Mouse (Mus musculus) common myeloid progenitor, adult 5-6 weeks (primary cell): ENCODE results near the gene Ankrd6. TPM values are rescaled to one million over a fixed set of nuclear protein-coding genes. Genes with fewer than 3 reads are reported as not detected.

Experiments used
- ATAC-seq: replicated peaks from 2 replicates; pipeline ENCODE4 v1.8.0; 2016; ENCODE audit warnings: low read depth, mild to moderate bottlenecking, moderate TSS enrichment, inconsistent platforms; ENCODE audit not compliant: poor library complexity, severe bottlenecking
- total RNA-seq: library from RNA; stranded (forward); fragments of 200-1000, 187-1606 nt; gene quantifications from 2 replicates; pipeline ENCODE4 v1.2.3, GENCODE M21; 2017

The Ankrd6 gene
- total RNA-seq, 1 experiment from 2014 or later = 1.9 TPM

DNA sequence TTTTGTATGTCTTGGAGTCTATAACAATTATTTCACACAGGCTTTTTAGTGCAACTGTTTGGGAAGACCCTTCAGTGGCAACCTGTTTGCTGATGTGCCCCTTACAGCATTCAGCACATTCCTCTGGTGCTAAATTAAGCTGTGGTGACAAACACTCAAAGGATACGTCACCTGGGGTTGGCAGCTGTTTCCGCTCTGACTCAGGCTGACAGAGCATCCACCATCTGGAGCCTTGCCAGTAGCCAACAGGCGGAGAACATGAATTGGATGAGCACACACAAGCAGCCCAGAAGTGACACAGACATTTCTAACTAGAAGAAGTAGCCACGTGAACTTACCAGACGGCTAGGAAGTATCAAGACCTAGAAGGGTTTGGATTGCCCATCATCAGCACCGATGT lies 44.0 kb downstream of the Ankrd6 start:
- peak; percentile 80 for ATAC-seq

DNA sequence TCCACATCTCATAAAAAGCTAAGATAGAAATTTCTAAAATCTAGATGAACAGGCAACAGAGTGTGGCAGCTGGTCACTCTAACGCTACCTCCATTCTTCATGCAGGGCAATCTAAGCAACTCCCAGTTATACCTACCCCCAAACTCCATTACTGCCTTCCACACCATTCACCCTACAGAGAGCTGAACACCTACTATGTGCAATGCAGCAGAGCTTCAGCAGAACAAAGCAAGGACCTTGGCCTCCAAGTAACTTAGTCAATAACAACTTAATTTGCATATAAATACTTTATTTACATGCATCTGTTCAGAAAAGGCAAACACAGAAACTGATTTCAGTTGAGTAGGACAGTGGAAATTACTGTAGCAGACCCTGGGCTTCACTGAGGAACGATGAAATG lies 44.7 kb downstream of the Ankrd6 start:
- no peak for ATAC-seq

DNA sequence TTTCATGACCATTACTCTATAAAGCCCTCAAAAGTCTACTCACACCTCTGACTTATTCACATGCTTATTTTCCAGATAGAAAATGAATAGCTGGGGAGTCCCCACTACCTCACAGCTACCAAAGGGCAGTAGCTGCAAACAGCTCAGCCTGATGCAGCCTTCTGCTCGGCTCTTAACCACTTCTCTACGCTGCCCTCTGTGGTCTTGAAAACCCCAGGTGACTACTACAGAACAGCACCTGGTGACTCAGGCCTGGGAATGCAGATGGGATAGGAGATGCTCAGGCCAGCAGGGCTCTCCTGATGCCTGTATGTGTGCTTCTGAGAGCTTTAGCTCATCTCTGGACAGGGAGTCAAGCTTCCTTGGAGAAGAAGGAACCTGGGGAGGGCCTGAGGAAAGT lies 45.3 kb downstream of the Ankrd6 start:
- no peak for ATAC-seq

DNA sequence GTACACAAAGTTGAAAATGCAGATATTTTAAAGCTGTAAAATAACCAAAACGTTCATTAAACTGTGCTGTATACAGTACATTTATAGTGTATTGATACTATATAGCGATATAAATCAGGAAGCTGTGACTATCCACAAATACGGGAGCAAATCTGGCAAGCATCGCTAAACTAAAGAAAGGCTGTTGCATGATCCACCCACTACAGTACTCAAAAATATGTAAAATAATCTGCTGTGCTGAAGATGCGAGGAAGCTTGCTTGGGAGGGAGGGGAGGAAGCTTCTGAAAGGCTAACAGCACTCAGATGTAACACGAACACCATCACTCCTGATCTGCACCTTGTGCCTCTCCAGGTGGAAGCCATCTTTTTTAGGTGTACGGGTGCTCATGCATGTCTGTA lies 46.8 kb downstream of the Ankrd6 start:
- no peak for ATAC-seq

DNA sequence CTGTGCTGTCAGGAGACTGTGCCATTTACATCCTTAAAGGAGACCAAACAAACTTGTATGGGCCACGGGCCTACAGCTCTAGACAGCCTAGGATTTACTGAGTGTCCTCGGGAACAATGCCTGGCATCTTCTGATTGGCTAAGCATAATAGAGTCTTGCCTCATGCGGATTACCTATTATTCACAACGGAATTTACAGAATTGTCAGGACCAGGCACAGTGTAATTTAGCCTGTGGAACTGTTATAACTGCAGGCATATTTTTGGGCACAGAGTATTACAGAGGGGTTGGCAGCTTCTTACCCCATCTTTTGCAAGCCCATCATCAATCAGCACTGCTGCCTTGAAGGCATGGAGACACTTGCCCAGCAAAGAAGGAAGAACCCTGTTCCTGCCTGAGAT lies 51.6 kb downstream of the Ankrd6 start:
- no peak for ATAC-seq

DNA sequence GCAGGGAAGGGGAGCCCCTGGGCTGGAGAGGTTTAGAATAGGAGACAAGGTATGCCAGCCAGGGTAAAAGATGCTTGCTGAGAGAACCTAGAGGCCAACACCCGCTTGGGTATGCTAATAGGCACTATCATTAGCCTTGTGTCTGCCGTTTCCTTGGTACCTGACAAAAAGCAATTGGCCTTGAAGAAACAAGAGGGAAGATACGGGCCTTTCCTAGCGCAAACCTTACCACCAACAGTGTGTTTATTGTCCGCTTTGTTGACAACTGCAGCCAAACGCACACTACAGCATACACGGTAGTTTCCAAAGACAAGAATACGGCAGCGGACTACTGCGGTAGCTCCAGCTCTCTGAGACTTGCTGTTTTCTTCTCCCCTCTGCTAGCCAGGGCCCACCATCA lies 59.3 kb downstream of the Ankrd6 start:
- no peak for ATAC-seq

DNA sequence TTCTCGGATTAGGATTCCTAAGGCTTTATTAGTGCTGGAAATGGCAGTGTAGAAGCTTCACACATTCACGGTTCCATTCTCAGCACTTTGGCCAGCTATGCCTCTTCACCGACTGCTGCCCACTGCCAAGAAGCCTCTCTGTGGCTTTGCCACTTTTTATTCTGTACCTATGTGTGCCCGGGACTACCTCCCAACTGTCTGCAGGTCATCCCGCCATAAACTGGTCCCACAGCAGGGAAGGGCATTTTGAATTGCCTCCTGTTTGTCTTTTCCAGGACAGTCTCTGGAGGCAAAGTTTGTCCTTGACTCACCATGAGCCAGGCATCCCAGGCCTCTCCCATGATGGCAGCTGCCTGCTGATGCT lies 59.9 kb downstream of the Ankrd6 start:
- ATAC-seq = no peak

DNA sequence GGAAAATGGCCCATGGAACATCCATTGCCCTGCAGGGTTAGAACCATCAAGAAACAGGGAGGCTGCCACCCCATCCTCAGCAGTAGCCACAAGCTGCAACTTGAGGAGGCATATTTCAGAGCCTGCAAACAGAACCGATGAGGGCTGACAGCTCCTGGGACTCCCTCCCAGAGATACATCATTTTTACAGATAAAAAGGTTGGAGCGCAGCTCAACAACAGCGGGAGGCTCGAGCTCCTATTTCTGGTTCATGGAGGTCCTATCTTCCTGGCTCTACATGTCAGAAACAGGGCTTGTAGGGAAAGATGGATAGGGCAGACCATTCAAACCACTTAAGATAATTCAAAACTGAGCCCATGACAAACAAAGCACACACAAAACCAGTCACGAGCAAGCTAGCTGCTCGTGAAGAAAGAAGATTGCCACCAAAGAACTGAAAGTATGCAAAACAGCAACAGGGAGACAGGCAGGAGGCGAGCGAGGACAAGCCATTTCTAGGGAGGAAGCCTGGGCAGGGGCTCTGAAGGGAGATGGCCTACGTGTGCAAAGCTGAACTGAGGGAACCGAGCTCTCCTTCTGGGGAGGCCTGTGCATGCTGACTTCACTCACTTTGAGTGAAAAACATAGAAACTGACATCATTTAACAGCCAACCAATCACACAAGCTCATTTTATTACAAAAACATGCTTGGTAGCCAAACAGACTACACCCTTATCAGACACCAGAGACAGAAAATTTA lies 60.5 kb downstream of the Ankrd6 start:
- ATAC-seq = no peak

DNA sequence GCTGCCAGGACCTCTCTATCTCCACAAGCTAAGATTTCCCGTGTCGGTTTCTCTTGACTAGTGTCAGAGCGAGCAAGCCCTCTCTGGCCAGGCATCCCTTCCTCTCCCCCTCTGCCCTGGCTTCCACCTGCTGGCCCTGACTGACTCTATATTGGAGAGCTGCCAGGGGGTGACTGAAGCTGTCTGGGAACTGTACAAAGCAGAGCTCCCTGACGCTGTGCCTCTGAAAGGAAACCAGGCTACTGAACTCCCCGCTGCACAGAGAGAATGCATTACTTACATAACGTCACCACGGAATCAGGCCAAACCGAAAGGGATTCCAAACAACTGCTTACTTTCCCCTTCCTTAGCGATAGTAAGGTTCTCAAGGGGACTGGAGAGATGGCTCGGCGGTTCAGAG lies 61.4 kb downstream of the Ankrd6 start:
- ATAC-seq = peak; percentile 59

DNA sequence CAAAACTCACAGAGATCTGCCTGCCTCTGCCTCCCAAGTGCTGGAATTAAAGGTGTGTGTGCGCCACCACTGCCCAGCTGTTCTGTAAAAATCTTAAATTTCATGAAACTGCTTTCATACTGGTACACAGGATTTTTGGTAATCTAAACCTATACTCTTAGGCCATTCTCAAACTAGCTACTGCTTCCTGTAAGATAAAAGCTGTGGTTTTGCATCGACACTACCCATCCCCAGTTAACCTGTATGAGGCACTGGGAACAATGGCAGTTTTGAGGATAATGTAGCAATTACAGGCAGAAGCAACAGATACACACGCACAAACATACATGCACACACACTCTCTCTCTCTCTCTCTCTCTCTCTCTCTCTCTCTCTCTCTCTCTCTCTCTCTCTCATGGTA lies 64.2 kb downstream of the Ankrd6 start:
- peak; percentile 66 for ATAC-seq

DNA sequence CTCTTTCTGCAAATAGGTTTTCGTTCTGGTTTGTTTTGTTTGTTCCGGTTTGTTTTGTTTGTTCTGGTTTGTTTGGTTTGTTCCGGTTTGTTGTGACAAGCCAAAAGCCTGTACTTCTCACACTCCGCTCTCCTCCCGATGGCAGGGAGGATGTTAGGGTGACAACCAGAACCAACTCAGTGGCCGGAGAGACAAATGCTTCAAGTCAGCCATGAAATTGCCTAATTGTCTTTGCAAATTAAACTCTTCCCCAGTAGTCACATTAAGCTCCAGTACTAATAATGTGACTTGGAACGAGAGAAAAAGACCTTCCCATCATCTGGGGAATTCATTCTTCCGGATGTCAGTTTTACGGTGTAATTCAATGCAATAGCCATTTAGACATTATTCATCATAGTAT lies 66.0 kb downstream of the Ankrd6 start:
- no peak for ATAC-seq

DNA sequence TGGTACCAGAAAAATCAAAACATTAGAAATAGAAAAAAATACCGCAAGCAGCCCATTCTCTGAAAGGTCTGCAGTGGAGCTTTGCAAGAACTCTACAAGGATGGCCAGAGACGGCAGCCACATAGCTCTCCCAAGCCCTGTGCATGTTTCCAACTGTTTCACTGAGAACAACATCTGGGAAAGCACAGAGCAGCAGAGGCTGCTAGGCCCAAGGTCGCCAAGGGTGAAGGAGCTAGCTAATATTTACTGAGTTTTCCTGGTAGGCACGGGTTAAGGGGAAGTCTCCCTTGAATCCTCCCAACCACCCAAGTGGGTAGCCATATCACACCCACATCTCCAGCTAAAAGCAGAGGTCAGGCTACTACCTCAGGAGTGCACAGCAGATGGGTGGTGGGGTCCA lies 69.6 kb downstream of the Ankrd6 start:
- ATAC-seq = no peak

DNA sequence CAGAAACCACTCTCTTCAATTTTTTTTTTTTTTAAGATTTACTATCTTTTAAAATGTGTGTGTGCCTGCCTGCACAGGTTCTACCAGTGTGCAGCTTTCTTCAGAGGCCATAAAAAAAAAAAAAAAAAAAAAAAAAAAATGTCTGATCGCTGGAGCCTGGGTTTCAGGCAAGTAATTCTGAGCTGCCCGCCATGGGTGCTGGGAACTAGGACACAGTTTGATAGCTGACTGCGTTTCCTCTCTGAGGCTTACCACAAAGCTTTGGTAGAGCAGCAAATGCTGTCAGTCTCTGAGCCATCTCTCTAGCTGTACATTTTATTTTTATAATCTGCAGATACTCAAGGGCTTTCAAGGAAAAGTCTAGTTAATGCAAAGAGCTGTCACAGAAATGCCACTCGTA lies 76.0 kb downstream of the Ankrd6 start:
- peak; percentile 75 for ATAC-seq

DNA sequence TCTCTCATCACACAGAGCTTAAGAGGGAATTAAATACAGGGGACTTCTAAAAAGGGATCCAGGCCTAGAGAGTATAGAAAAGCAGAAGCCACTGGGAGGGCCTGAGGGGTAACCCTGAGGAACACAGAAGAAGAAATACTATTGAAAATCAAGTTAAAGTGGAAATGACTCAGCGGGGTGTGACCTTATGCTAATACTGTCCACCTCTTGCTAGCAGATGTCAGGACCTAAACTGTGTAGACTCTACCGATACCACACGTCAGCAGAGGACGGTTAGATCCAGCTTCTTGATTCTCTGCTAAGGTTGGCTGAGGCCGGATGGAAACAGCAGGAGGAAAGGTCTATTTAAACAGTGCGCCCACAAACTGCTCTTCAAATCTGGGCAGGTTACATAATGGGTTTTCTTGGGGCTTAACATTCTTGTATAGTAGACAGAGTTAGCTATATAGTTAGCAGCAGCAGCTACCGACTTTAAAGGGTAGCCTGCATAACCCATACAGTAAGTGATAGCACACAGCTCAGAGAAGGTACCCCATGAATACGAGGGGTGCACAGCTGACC lies 78.4 kb downstream of the Ankrd6 start:
- peak; percentile 70 for ATAC-seq

DNA sequence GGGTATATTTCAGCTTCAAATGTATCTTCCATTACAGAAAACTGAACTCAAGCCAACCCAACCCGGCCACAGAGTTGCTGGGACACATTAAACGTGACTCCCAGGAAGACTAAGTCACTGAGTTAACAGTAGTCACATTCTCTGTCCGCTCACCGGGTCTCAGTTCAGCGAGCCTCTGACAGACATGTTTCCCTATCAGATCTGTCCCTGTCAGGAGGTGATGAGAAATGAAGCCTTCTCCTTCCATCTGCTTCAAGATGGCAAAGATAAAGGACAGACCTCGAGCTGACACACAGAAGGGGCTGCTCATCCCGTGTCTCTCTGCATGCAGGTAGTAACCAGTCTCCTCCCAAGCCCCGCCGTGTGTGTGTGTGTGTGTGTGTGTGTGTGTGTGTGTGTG lies 81.3 kb downstream of the Ankrd6 start:
- ATAC-seq = no peak

DNA sequence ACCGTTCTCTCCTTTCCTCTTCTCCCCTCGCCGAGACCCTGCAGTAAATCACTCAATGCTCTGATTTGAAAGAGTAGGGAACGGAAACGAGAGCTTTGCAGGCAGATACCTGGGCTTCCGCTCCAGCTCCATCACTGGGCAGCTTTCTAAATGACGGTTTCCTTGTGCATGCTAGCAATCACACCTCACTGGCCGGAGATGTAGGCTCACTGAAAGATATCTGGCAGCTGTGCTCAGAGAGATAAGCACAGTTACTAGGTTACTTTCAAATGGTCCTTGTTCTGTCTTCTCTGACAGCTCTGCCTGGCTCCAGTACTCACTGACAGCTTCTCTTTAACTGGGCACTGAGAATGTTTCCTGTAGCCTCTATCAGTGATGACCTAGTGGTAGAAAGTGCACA lies 81.8 kb downstream of the Ankrd6 start:
- peak; percentile 16 for ATAC-seq

DNA sequence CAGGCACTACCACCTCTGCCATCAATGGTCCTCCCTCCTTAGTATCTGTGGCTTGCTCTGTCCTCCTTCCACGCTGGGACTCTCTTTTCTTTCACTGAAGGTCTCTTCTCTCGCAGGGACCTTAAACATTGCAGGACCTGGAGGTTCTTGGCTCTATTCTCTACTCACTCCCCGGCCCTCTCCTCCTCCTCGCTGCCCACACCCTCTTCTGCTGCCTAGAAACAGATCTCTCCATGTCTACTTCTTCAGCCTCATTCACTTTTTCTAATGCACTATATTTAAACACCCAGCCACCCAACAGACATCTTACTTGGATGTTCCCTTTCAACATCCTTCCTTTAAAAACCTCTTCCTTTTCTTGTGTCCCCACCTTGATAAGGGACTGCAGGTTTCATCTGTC lies 82.2 kb downstream of the Ankrd6 start:
- no peak for ATAC-seq

DNA sequence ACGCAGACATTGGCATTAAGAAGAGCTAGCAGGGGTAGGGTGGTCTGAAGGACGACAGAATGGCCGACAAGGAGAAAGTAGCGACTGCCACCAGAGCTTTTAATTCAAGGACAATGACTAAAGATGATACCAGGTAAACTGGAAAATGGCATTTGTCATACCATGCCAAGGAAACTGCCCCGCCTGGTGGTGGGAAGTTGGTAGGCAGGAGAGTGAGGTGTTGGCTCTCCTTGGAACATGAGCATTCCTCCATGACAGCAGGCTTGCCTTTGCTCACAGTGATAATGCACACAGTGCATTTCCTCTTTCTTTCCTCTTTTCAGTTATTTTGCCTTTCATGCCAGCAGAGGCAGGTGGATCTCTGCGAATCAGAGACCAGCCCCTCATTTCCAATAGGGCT lies 83.2 kb downstream of the Ankrd6 start:
- no peak for ATAC-seq

DNA sequence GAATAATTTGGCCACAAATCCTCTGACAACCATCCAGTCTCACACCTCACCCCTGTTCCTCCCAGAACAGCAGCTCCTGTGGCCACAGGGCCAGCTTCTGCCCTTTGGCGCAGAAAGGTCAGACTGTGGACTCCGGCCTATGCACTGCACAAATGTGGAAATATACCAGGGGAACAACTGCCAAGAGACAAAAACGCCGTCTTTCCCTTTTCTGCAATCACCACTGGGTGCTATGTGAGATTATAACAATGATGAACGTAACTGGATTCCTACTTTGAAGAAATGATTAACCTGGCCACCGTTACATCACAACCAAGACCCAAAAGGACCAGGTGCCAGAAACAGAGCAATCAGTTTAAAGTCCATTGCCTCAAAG lies 85.8 kb downstream of the Ankrd6 start:
- no peak for ATAC-seq

DNA sequence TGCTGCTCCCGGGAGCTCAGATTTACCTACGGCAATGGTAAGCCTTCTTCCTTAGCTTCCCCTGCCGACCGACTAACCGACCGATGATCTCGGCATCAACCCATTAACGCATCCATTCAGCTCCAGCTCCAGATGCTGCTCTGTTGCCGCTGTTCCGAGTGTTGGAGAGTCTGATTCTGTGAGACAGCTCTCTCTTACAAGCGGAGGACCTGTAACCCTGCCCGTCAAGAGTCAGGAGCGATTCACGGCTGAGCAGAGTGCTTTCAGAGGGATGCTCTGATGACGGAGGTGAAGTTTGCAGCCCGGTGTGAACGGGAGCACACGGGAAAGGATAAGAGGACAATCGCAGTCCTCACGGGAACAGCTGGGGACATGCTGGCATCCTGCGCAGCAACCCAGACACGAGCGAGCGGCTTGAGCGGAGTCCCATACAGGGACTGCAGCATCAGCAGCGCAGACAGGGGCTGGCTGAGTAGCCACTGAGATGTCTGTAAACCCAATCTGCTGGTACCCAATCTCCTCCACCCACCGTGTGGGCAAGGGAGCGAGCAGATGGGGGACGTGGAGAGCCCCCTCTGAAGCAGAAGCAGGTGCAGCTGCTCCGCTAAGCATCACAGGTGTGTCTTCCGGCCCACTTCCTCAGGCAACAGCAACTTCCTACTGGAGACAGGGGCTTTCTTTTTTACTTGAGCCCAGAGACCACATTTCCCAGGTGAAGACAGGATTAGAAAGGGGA lies 86.3 kb downstream of the Ankrd6 start:
- ATAC-seq = no peak

DNA sequence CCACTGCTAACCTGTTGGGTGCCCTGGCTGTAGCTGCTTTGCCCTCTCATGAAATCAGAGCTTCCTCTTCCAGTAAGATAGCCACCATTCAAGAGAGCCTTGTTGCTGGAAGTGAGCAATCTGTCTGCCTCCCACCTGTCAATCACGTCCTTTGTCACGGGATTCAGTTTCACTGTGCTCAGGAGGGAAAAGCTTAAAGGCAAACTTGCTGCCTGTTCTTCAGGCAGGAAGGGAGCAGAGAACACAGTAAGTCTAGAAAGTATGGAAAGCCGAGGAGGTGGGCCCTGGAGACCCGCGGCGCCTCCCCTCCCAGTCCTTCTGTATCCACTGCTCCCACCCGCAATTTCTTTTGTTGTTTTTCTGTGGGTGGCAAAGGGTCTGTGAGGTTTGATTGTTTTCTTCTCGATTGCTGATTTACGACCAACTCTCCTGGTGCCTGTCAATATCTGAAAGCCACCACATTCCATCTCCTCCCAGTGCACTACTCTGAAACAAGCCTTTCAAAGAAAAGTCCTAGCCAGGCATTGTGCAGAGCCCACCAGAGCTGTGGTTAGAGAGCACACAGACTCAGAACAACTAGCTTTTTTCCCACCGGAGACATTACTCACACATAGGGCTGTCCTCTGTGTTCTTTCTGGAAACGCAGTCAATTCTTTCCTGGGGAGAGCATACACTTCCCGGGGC lies 87.1 kb downstream of the Ankrd6 start:
- ATAC-seq = 0 out of 2 replicates have a peak, but pooled peaks have one; percentile 10
